Comparison of ENCODE assay signal across 12 mouse cellular contexts in genomic region chr3:132115772-132116511, GRCm38 (mm10). TPM values are rescaled to one million over a fixed set of nuclear protein-coding genes. Genes with fewer than 3 reads are reported as not detected.
"Had no signal": no experiment of that assay in that cellular context is flagged by ENCODE, and none has a peak within 500 bp of the region (broad histone marks: within the 10 kb centered on the region; RNA-seq: fewer than 3 reads in every experiment).

No protein-coding gene starts in this region.

- DNase-seq: kidney, adult 18-20 months; kidney, postnatal 14 days; layer of hippocampus, postnatal 36 days; lung, adult 18-20 months; right cerebral cortex, postnatal 14 days; thymus, adult 2 months; thymus, postnatal 25 days had no signal

- H3K4me2 ChIP-seq: kidney, embryonic 15.5 days; limb, embryonic 15.5 days; midbrain, embryonic 12.5 days; stomach, embryonic 15.5 days had no signal

- H3K9ac ChIP-seq: kidney, embryonic 15.5 days; limb, embryonic 15.5 days; midbrain, embryonic 12.5 days; stomach, embryonic 15.5 days had no signal

- H3K27ac ChIP-seq: kidney, embryonic 15.5 days; limb, embryonic 15.5 days; midbrain, embryonic 12.5 days; stomach, embryonic 15.5 days had no signal

- H3K4me3 ChIP-seq: kidney, embryonic 15.5 days; limb, embryonic 15.5 days; midbrain, embryonic 12.5 days; stomach, embryonic 15.5 days had no signal

- H3K36me3 ChIP-seq: kidney, embryonic 15.5 days; limb, embryonic 15.5 days; midbrain, embryonic 12.5 days; stomach, embryonic 15.5 days had no signal

- H3K4me1 ChIP-seq: kidney, embryonic 15.5 days; limb, embryonic 15.5 days; midbrain, embryonic 12.5 days; stomach, embryonic 15.5 days had no signal

- H3K27me3 ChIP-seq: kidney, embryonic 15.5 days; limb, embryonic 15.5 days; midbrain, embryonic 12.5 days; stomach, embryonic 15.5 days had no signal

- H3K9me3 ChIP-seq: kidney, embryonic 15.5 days; limb, embryonic 15.5 days; midbrain, embryonic 12.5 days; stomach, embryonic 15.5 days had no signal

RNA-seq across cellular contexts. Expression of gene Dkk2, which starts 30.9 kb away (rescaled TPM):
- total RNA-seq: megakaryocyte-erythroid progenitor cell, adult 5-6 weeks had no signal
